Comparison of ENCODE assay signal across 11 mouse cellular contexts in the genomic region with DNA sequence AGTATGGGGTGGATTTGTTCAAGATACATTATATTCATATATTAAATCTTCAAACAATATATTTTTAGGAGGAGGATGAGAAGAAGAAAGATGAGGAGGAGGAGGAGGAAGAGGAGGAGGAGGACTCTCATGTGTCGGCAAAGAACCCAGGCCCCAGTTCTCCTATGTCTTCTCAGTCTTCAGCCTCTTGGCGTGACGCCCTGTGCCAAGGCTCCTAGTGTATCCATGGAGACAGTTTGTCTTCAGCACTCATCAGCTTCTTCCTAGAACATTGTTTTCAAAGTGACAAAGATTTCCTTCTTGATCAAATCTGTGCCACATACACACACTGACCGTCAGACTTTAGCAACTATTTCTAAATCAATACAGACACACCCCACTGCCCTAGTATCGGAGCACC.
"Had no signal": no experiment of that assay in that cellular context is flagged by ENCODE, and none has a peak within 500 bp of the region (broad histone marks: within the 10 kb centered on the region; RNA-seq: fewer than 3 reads in every experiment).

No protein-coding gene starts in this region.

- ATAC-seq: inflammation-experienced regulatory T-cells, adult 6 months; liver, postnatal 0 days; lung, postnatal 0 days; midbrain, embryonic 15.5 days had no signal

- DNase-seq: kidney, adult 11 months; kidney, adult 9 months; kidney, postnatal 36 days; liver, postnatal 0 days; lung, embryonic 14.5 days; thymus, adult 2 months; thymus, postnatal 14 days; thymus, postnatal 4 days had no signal
